Mouse (Mus musculus) ES-E14 (cell line): Measurements from ENCODE around the gene Nnmt. TPM values are rescaled to one million over a fixed set of nuclear protein-coding genes. Genes with fewer than 3 reads are reported as not detected.

Source experiments
- DNase-seq: peaks from one replicate; pipeline ENCODE4 v3.0.0-alpha.2; 2013; ENCODE audit warnings: low read depth, low spot score
- H3K27ac ChIP-seq: 2 replicates; pipeline ENCODE4 v1.5.1; 2012; ENCODE audit warnings: low read depth, mild to moderate bottlenecking, low read length, moderate library complexity, mixed read lengths; ENCODE audit not compliant: poor library complexity, insufficient read depth, severe bottlenecking
- H3K36me3 ChIP-seq: 2 replicates; pipeline ENCODE4 v1.6.1; 2012; ENCODE audit warnings: mild to moderate bottlenecking, low read length, moderate library complexity, mixed read lengths; ENCODE audit not compliant: control insufficient read depth, poor library complexity, insufficient read depth, severe bottlenecking
- H3K4me1 ChIP-seq, 2 experiments: fragments of 150-350 bp in 1 of 2; sonication (generic) in 1 of 2; 2 replicates each; pipeline ENCODE4 v1.6.1; 2012; ENCODE audit warnings: low read length in 2 of 2, mild to moderate bottlenecking in 1 of 2, mixed read lengths in 1 of 2; ENCODE audit not compliant: control insufficient read depth in 2 of 2, insufficient read depth in 2 of 2, poor library complexity in 1 of 2
- H3K4me3 ChIP-seq, 2 experiments: fragments of 150-350 bp in 1 of 2; sonication (generic) in 1 of 2; 2 replicates each; pipeline ENCODE4 v1.5.1; 2012; ENCODE audit warnings: low read length in 2 of 2, low read depth in 1 of 2, mild to moderate bottlenecking in 1 of 2, mixed read lengths in 1 of 2; ENCODE audit not compliant: insufficient read depth in 1 of 2, poor library complexity in 1 of 2, severe bottlenecking in 1 of 2
- H3K9ac ChIP-seq: 2 replicates; pipeline ENCODE4 v1.6.1; 2012; ENCODE audit warnings: low read depth, mild to moderate bottlenecking, low read length, mixed read lengths; ENCODE audit not compliant: poor library complexity, insufficient read depth, severe bottlenecking
- H3K9me3 ChIP-seq: fragments of 150-350 bp; sonication (generic); 2 replicates; pipeline ENCODE4 v1.6.1; 2012; ENCODE audit warnings: low read depth, mild to moderate bottlenecking, low read length; ENCODE audit not compliant: control insufficient read depth, insufficient read depth
- CHD2 ChIP-seq: IDR thresholded peaks from 2 replicates; pipeline ENCODE4 v1.6.1; 2014; ENCODE audit warnings: mild to moderate bottlenecking, low read depth, low read length, inconsistent platforms
- HCFC1 ChIP-seq: IDR thresholded peaks from 2 replicates; pipeline ENCODE4 v1.6.1; 2012; ENCODE audit warnings: low read length, inconsistent platforms, borderline replicate concordance; ENCODE audit not compliant: insufficient read depth
- MAFK ChIP-seq: IDR thresholded peaks from 2 replicates; pipeline ENCODE4 v1.6.1; 2014; ENCODE audit warnings: mild to moderate bottlenecking, low read depth, low read length, inconsistent platforms; ENCODE audit not compliant: insufficient read depth
- ZC3H11A ChIP-seq: IDR thresholded peaks from 2 replicates; pipeline ENCODE4 v1.6.1; 2012; ENCODE audit warnings: low read depth, mild to moderate bottlenecking, inconsistent platforms, low read length, borderline replicate concordance
- ZNF384 ChIP-seq: IDR thresholded peaks from 2 replicates; pipeline ENCODE4 v1.6.1; 2012; ENCODE audit warnings: low read depth, low read length, inconsistent platforms
- in situ Hi-C, 2 experiments: fragments of 600-800 bp; cut with MboI; formaldehyde crosslinking; loops; one replicate each; pipeline ENCODE4 v1.15.1; 2025; ENCODE audit warnings: low sequenced_read_pairs in 2 of 2, inconsistent platforms in 1 of 2; ENCODE audit not compliant: unreplicated experiment in 2 of 2
- total RNA-seq: library from RNA; depleted of rRNA; stranded (reverse); fragments of 300-350 nt; gene quantifications from 2 replicates; pipeline ENCODE4 v1.2.3, GENCODE M21; 2012

The Nnmt gene
- total RNA-seq, 1 experiment: 0.31 TPM

GRCm38 (mm10) chr9:48612542-48612941, 7.6 kb upstream of the Nnmt start:
- H3K9me3 ChIP-seq: no peaks in the 10 kb centered on the region
- in situ Hi-C loops: no loop called here
- no peaks in the 10 kb centered on the region for H3K36me3 ChIP-seq
- H3K27ac ChIP-seq: no peak overlapping the region
- H3K4me3 ChIP-seq: no peak overlapping the region
- no peaks in the 10 kb centered on the region for H3K4me1 ChIP-seq
- H3K9ac ChIP-seq: no peak overlapping the region
- TF ChIP-seq ZC3H11A (no peak), ZNF384 (no peak), MAFK (no peak), CHD2 (no peak), HCFC1 (no peak)
- DNase-seq: no peak

GRCm38 (mm10) chr9:48611032-48611431, 6.1 kb upstream of the Nnmt start:
- DNase-seq: no peak
- no peak for TF ChIP-seq CHD2
- no peak for TF ChIP-seq HCFC1
- no peak for TF ChIP-seq ZC3H11A
- TF ChIP-seq ZNF384: no peak
- TF ChIP-seq MAFK: no peak
- in situ Hi-C loops: no loop called here
- Histone ChIP-seq H3K4me1 (no peaks in the 10 kb centered on the region), H3K27ac (no peak overlapping the region), H3K9me3 (no peaks in the 10 kb centered on the region), H3K4me3 (no peak overlapping the region), H3K36me3 (no peaks in the 10 kb centered on the region), H3K9ac (no peak overlapping the region)

GRCm38 (mm10) chr9:48609734-48610133, 4.8 kb upstream of the Nnmt start:
- in situ Hi-C loops: no loop called here
- no peak overlapping the region for H3K4me3 ChIP-seq
- H3K27ac ChIP-seq: no peak overlapping the region
- H3K9ac ChIP-seq: no peak overlapping the region
- no peaks in the 10 kb centered on the region for H3K36me3 ChIP-seq
- TF ChIP-seq ZC3H11A (no peak), CHD2 (no peak), ZNF384 (no peak)
- no peak for DNase-seq
- H3K4me1 ChIP-seq: no peaks in the 10 kb centered on the region
- no peaks in the 10 kb centered on the region for H3K9me3 ChIP-seq

GRCm38 (mm10) chr9:48607417-48607816, 2.5 kb upstream of the Nnmt start:
- Histone ChIP-seq H3K4me1 (no peaks in the 10 kb centered on the region), H3K4me3 (no peak overlapping the region), H3K36me3 (no peaks in the 10 kb centered on the region), H3K27ac (no peak overlapping the region), H3K9ac (no peak overlapping the region), H3K9me3 (no peaks in the 10 kb centered on the region)
- TF ChIP-seq ZC3H11A: no peak
- no peak for TF ChIP-seq MAFK
- no peak for TF ChIP-seq CHD2
- no peak for DNase-seq
- in situ Hi-C loops: no loop called here

GRCm38 (mm10) chr9:48606171-48606570, 1.2 kb upstream of the Nnmt start:
- DNase-seq: no peak
- Histone ChIP-seq H3K27ac (no peak overlapping the region), H3K4me1 (no peaks in the 10 kb centered on the region), H3K9me3 (no peaks in the 10 kb centered on the region), H3K4me3 (no peak overlapping the region), H3K36me3 (no peaks in the 10 kb centered on the region), H3K9ac (no peak overlapping the region)
- in situ Hi-C loops: no loop called here
- no peak for TF ChIP-seq CHD2
- TF ChIP-seq MAFK: no peak
- TF ChIP-seq HCFC1: no peak
- TF ChIP-seq ZNF384: no peak
- TF ChIP-seq ZC3H11A: no peak
